Mouse (Mus musculus): ENCODE data around the gene Chchd5. TPM values are rescaled to one million over a fixed set of nuclear protein-coding genes. Genes with fewer than 3 reads are reported as not detected.

Gene Chchd5
- polyA plus RNA-seq, 1 experiment = 36.8 TPM

GRCm38 (mm10) chr2:129121986-129122385, 7.5 kb upstream of the Chchd5 start:
- H3K36me3 ChIP-seq (ENCODE audit: control insufficient read depth, insufficient read depth) = peaks cover 56% of the 10 kb centered on the region
- no peak overlapping the region for H3K4me2 ChIP-seq (ENCODE audit: low read depth)
- no peak overlapping the region for H3K4me3 ChIP-seq
- H3K79me2 ChIP-seq (ENCODE audit: control insufficient read depth, insufficient read depth) = no peaks in the 10 kb centered on the region
- no peak overlapping the region for H3ac ChIP-seq (ENCODE audit: control insufficient read depth, insufficient read length)
- no peak for TF ChIP-seq SRF (IDR thresholded peaks at IDR 0.05; ENCODE audit: control insufficient read depth, insufficient read length, low read depth)
- TF ChIP-seq MYOG (IDR thresholded peaks at IDR 0.05; ENCODE audit: control insufficient read depth in 1 of 3, insufficient read depth in 1 of 3, insufficient read length in 2 of 3, low read depth in 2 of 3) = no peak
- no peak for TF ChIP-seq POLR2A (IDR thresholded peaks at IDR 0.05; ENCODE audit: insufficient read length, low read depth)
- TF ChIP-seq REST (IDR thresholded peaks at IDR 0.05; ENCODE audit: insufficient read depth, insufficient read length) = no peak
- TF ChIP-seq MAX (IDR thresholded peaks at IDR 0.05; ENCODE audit: low read depth) = no peak
- TF ChIP-seq TCF12 (IDR thresholded peaks at IDR 0.05; ENCODE audit: insufficient read depth, poor library complexity, severe bottlenecking) = no peak
- no peak for TF ChIP-seq CEBPB (IDR thresholded peaks at IDR 0.05; ENCODE audit: insufficient read depth, poor library complexity, severe bottlenecking)
- TF ChIP-seq POLR2AphosphoS2 (IDR thresholded peaks at IDR 0.05; ENCODE audit: insufficient read length, low read depth) = no peak
- no peak for TF ChIP-seq TCF3 (IDR thresholded peaks at IDR 0.05; ENCODE audit: insufficient read length, low read depth)
- TF ChIP-seq USF1 (IDR thresholded peaks at IDR 0.05; ENCODE audit: low read depth) = no peak
- no peak for TF ChIP-seq MYOD1 (IDR thresholded peaks at IDR 0.05; ENCODE audit: control insufficient read depth in 1 of 3, insufficient read length in 2 of 3, low read depth in 2 of 3)
- no peak for TF ChIP-seq E2F4 (IDR thresholded peaks at IDR 0.05; ENCODE audit: insufficient read depth)
- H3K27me3 ChIP-seq (ENCODE audit: control insufficient read depth, insufficient read depth, insufficient read length) = no peaks in the 10 kb centered on the region

- Histone ChIP-seq H3ac (ENCODE audit: control insufficient read depth, insufficient read length) (peak overlapping the region; percentile 74), H3K36me3 (ENCODE audit: control insufficient read depth, insufficient read depth) (no peaks in the 10 kb centered on the region)
- TF ChIP-seq TCF3 (IDR thresholded peaks at IDR 0.05; ENCODE audit: insufficient read length, low read depth) = no peak
- peak in 1 of 3 experiments; percentile 45 for TF ChIP-seq MYOG (IDR thresholded peaks at IDR 0.05; ENCODE audit: control insufficient read depth in 1 of 3, insufficient read depth in 1 of 3, insufficient read length in 2 of 3, low read depth in 2 of 3)
- no peak for TF ChIP-seq REST (IDR thresholded peaks at IDR 0.05; ENCODE audit: insufficient read depth, insufficient read length)
- no peak for TF ChIP-seq SRF (IDR thresholded peaks at IDR 0.05; ENCODE audit: control insufficient read depth, insufficient read length, low read depth)
- no peak for TF ChIP-seq POLR2AphosphoS2 (IDR thresholded peaks at IDR 0.05; ENCODE audit: insufficient read length, low read depth)
- no peak for TF ChIP-seq MAX (IDR thresholded peaks at IDR 0.05; ENCODE audit: low read depth)
- peak in 2 of 3 experiments; percentile 18 to 43 for TF ChIP-seq MYOD1 (IDR thresholded peaks at IDR 0.05; ENCODE audit: control insufficient read depth in 1 of 3, insufficient read length in 2 of 3, low read depth in 2 of 3)
These were observed 566 bp downstream of the Chchd5 start for GRCm38 (mm10) chr2:129129987-129130545.

GRCm38 (mm10) chr2:129130776-129131175, 1.3 kb downstream of the Chchd5 start:
- no peak for TF ChIP-seq TCF12 (IDR thresholded peaks at IDR 0.05; ENCODE audit: insufficient read depth, poor library complexity, severe bottlenecking)
- no peak for TF ChIP-seq CEBPB (IDR thresholded peaks at IDR 0.05; ENCODE audit: insufficient read depth, poor library complexity, severe bottlenecking)
- no peak for TF ChIP-seq SRF (IDR thresholded peaks at IDR 0.05; ENCODE audit: control insufficient read depth, insufficient read length, low read depth)
- no peak for TF ChIP-seq POLR2AphosphoS2 (IDR thresholded peaks at IDR 0.05; ENCODE audit: insufficient read length, low read depth)
- no peak for TF ChIP-seq E2F4 (IDR thresholded peaks at IDR 0.05; ENCODE audit: insufficient read depth)
- TF ChIP-seq USF1 (IDR thresholded peaks at IDR 0.05; ENCODE audit: low read depth) = no peak
- no peak for TF ChIP-seq TCF3 (IDR thresholded peaks at IDR 0.05; ENCODE audit: insufficient read length, low read depth)
- no peak for TF ChIP-seq MAX (IDR thresholded peaks at IDR 0.05; ENCODE audit: low read depth)
- no peak for TF ChIP-seq REST (IDR thresholded peaks at IDR 0.05; ENCODE audit: insufficient read depth, insufficient read length)
- H3K36me3 ChIP-seq (ENCODE audit: control insufficient read depth, insufficient read depth) = no peaks in the 10 kb centered on the region
- peak overlapping the region; percentile 91 for H3K4me2 ChIP-seq (ENCODE audit: low read depth)
- H3K79me2 ChIP-seq (ENCODE audit: control insufficient read depth, insufficient read depth) = peaks cover 11% of the 10 kb centered on the region
- peak overlapping the region; percentile 74 for H3ac ChIP-seq (ENCODE audit: control insufficient read depth, insufficient read length)
- peak overlapping the region; percentile 69 for H3K4me3 ChIP-seq
- no peaks in the 10 kb centered on the region for H3K27me3 ChIP-seq (ENCODE audit: control insufficient read depth, insufficient read depth, insufficient read length)

More at GRCm38 (mm10) chr2:129129987-129130545, 566 bp downstream of the Chchd5 start:
- peaks cover 11% of the 10 kb centered on the region for H3K79me2 ChIP-seq (ENCODE audit: control insufficient read depth, insufficient read depth)
- peak overlapping the region; percentile 91 for H3K4me2 ChIP-seq (ENCODE audit: low read depth)
- no peaks in the 10 kb centered on the region for H3K27me3 ChIP-seq (ENCODE audit: control insufficient read depth, insufficient read depth, insufficient read length)
- peak overlapping the region; percentile 69 for H3K4me3 ChIP-seq

- Histone ChIP-seq H3K79me2 (ENCODE audit: control insufficient read depth, insufficient read depth) (peaks cover 11% of the 10 kb centered on the region), H3K4me3 (no peak overlapping the region), H3K4me2 (ENCODE audit: low read depth) (no peak overlapping the region), H3K27me3 (ENCODE audit: control insufficient read depth, insufficient read depth, insufficient read length) (no peaks in the 10 kb centered on the region), H3K36me3 (ENCODE audit: control insufficient read depth, insufficient read depth) (no peaks in the 10 kb centered on the region), H3ac (ENCODE audit: control insufficient read depth, insufficient read length) (no peak overlapping the region)
- no peak for TF ChIP-seq POLR2A (IDR thresholded peaks at IDR 0.05; ENCODE audit: insufficient read length, low read depth)
- TF ChIP-seq SRF (IDR thresholded peaks at IDR 0.05; ENCODE audit: control insufficient read depth, insufficient read length, low read depth) = no peak
- TF ChIP-seq TCF3 (IDR thresholded peaks at IDR 0.05; ENCODE audit: insufficient read length, low read depth) = no peak
- no peak for TF ChIP-seq REST (IDR thresholded peaks at IDR 0.05; ENCODE audit: insufficient read depth, insufficient read length)
- no peak for TF ChIP-seq MYOD1 (IDR thresholded peaks at IDR 0.05; ENCODE audit: control insufficient read depth in 1 of 3, insufficient read length in 2 of 3, low read depth in 2 of 3)
- no peak for TF ChIP-seq CEBPB (IDR thresholded peaks at IDR 0.05; ENCODE audit: insufficient read depth, poor library complexity, severe bottlenecking)
- no peak for TF ChIP-seq MAX (IDR thresholded peaks at IDR 0.05; ENCODE audit: low read depth)
- no peak for TF ChIP-seq USF1 (IDR thresholded peaks at IDR 0.05; ENCODE audit: low read depth)
These were observed 2.7 kb downstream of the Chchd5 start for GRCm38 (mm10) chr2:129132231-129132630.
